Mouse (Mus musculus) stomach, postnatal 0 days (tissue): ENCODE results near the gene Dscam. TPM values are rescaled to one million over a fixed set of nuclear protein-coding genes. Genes with fewer than 3 reads are reported as not detected.

Experiments used
- ATAC-seq: fragments of 200-750 bp; cut with Nextera tagmentation; 2 replicates; pipeline ENCODE4 v1.8.0; 2017; ENCODE audit not compliant: low FRiP score, low TSS enrichment
- DNase-seq: peaks from one replicate; pipeline ENCODE4 v3.0.0-alpha.2; 2016; ENCODE audit warnings: low spot score
- H3K27ac ChIP-seq: fragments of 300-500 bp; sonication (generic); replicated peaks from 2 replicates; pipeline ENCODE4 v1.5.1; 2014; ENCODE audit warnings: mild to moderate bottlenecking, control low read depth
- H3K27me3 ChIP-seq: fragments of 300-500 bp; sonication (generic); 2 replicates; pipeline ENCODE4 v1.6.1; 2014; ENCODE audit warnings: low read length; ENCODE audit not compliant: control insufficient read depth, insufficient read depth
- H3K36me3 ChIP-seq: fragments of 300-500 bp; sonication (generic); 2 replicates; pipeline ENCODE4 v1.6.1; 2014; ENCODE audit warnings: low read length, mixed read lengths; ENCODE audit not compliant: control insufficient read depth, insufficient read depth
- H3K4me1 ChIP-seq: fragments of 300-500 bp; sonication (generic); replicated peaks from 2 replicates; pipeline ENCODE4 v1.6.1; 2014; ENCODE audit warnings: antibody characterized with exemption; ENCODE audit not compliant: control insufficient read depth, insufficient read depth
- H3K4me2 ChIP-seq: fragments of 300-500 bp; sonication (generic); replicated peaks from 2 replicates; pipeline ENCODE4 v1.6.1; 2014; ENCODE audit warnings: low read depth, mild to moderate bottlenecking, control low read depth, moderate library complexity
- H3K4me3 ChIP-seq: fragments of 300-500 bp; sonication (generic); 2 replicates; pipeline ENCODE4 v1.5.1; 2014; ENCODE audit warnings: low read depth, low read length, control low read depth
- H3K9ac ChIP-seq: fragments of 300-500 bp; sonication (generic); 2 replicates; pipeline ENCODE4 v1.6.1; 2014; ENCODE audit warnings: mild to moderate bottlenecking, low read length, control low read depth, mixed read lengths
- H3K9me3 ChIP-seq: fragments of 300-500 bp; sonication (generic); 2 replicates; pipeline ENCODE4 v1.6.1; 2016; ENCODE audit warnings: low read length; ENCODE audit not compliant: control insufficient read depth
- CTCF ChIP-seq: IDR thresholded peaks from 2 replicates; pipeline ENCODE4 v1.5.1; 2016; ENCODE audit warnings: antibody characterized with exemption, low read depth, mild to moderate bottlenecking, moderate library complexity
- EP300 ChIP-seq: optimal IDR thresholded peaks from 2 replicates; pipeline ENCODE3; 2016; ENCODE audit warnings: antibody characterized with exemption
- WGBS: fragments of 180-500 bp; shearing (Covaris S2); extraction: QIAGEN DNeasy Blood & Tissue Kit; methylation state at CpG from one replicate; pipeline ENCODE4 v1.1.7; 2014; 5-methylcytosine and 5-hydroxymethylcytosine counted together
- polyA plus RNA-seq: library from polyadenylated mRNA; unstranded; fragments of >200 nt; fragmentation: Nextera tagmentation; extraction: Ambion mirVana; gene quantifications from 2 replicates; pipeline ENCODE4 v1.2.1, GENCODE M21; 2015

Dscam gene
- polyA plus RNA-seq, 1 experiment from 2014 or later = 0.13 TPM

DNA sequence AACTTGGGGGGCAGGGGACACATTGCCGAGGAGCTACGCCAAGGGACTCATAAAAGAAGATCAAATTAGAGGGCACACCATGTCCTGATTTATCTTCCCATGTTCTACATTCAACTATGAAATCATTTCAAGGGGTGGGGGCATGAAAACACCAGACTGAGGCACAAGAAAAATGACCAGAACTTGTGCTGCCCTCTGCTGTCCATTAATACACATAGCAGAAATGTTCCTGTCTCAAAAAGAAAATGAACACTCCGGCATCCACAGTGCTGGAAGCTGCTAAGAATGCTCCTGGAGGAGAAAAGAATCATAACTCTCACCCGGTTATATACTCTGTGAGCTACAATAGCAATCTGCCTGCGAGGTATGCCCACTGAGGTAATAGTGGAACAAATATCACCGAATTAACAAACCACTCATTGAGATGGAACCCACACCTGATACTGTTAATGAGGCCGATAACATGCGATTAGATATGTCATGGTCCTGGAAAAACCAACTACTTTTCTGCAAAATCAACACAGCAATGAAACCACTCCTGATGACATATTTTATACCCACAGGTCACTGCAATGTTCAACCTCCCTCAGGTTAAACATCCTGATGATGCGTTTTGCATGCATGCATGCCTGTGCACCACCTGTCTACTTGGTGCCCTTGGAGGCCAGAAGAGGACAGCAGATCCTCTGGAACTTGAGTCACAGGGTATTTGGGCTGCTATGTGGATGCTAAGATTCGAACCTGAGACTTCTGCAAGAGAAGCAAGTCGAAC, 498.8 kb downstream of the Dscam start:
- Histone ChIP-seq H3K27ac (no peak overlapping the region), H3K4me3 (no peak overlapping the region), H3K36me3 (no peaks in the 10 kb centered on the region), H3K9ac (no peak overlapping the region), H3K4me1 (no peaks in the 10 kb centered on the region), H3K4me2 (no peak overlapping the region), H3K9me3 (no peaks in the 10 kb centered on the region), H3K27me3 (no peaks in the 10 kb centered on the region)
- peak; percentile 81 for TF ChIP-seq CTCF
- no peak for TF ChIP-seq EP300
- 55% methylated on average over 11 of the region's 11 CpGs for WGBS
- ATAC-seq (no peak), DNase-seq (no peak)

DNA sequence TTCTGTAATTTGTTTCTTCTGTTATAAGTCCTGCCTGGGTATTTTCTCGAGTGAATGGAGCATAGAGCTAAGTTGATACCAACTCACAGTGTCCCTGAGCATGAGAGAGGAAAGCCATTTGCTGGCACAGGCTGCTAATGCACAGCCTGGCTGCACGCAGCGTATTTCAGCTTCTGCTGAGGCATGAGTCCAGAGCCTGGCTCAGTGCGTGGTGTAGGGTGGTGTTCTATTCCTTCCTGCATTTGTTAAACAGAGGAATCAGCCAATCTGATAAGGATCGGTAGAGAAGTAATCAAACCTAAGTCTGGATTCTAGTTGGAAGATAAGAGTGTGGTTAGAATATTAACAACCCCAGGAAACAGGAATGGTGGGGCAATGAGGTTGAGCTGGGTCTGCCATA, 500.8 kb downstream of the Dscam start:
- DNase-seq = no peak
- Histone ChIP-seq H3K9me3 (no peaks in the 10 kb centered on the region), H3K4me3 (no peak overlapping the region), H3K27ac (no peak overlapping the region), H3K36me3 (no peaks in the 10 kb centered on the region), H3K4me1 (no peaks in the 10 kb centered on the region), H3K27me3 (no peaks in the 10 kb centered on the region), H3K4me2 (no peak overlapping the region), H3K9ac (no peak overlapping the region)
- WGBS = 49% methylated on average over 5 of the region's 5 CpGs
- TF ChIP-seq EP300 = no peak
- no peak for TF ChIP-seq CTCF
- ATAC-seq = no peak

- H3K27ac ChIP-seq = no peak overlapping the region
- no peak for TF ChIP-seq CTCF
- no peak for TF ChIP-seq EP300
- H3K36me3 ChIP-seq = no peaks in the 10 kb centered on the region
- no peaks in the 10 kb centered on the region for H3K4me1 ChIP-seq
- no peaks in the 10 kb centered on the region for H3K27me3 ChIP-seq
- no peaks in the 10 kb centered on the region for H3K9me3 ChIP-seq
- DNase-seq = no peak
- WGBS = 85% methylated on average over 1 of the region's 1 CpGs
- no peak overlapping the region for H3K9ac ChIP-seq
- H3K4me2 ChIP-seq = no peak overlapping the region
- ATAC-seq = no peak
- no peak overlapping the region for H3K4me3 ChIP-seq
Measured at GRCm38 (mm10) chr16:96668478-96668877, 502.1 kb downstream of the Dscam start.

- no peak overlapping the region for H3K4me2 ChIP-seq
- no peaks in the 10 kb centered on the region for H3K4me1 ChIP-seq
- TF ChIP-seq EP300 (no peak), CTCF (no peak)
- no peak overlapping the region for H3K4me3 ChIP-seq
- ATAC-seq (no peak), DNase-seq (no peak)
- H3K27ac ChIP-seq = no peak overlapping the region
- H3K36me3 ChIP-seq = no peaks in the 10 kb centered on the region
- 82% methylated on average over 3 of the region's 3 CpGs for WGBS
- no peak overlapping the region for H3K9ac ChIP-seq
- H3K9me3 ChIP-seq = no peaks in the 10 kb centered on the region
- no peaks in the 10 kb centered on the region for H3K27me3 ChIP-seq
Measured at GRCm38 (mm10) chr16:96661073-96661472, 509.5 kb downstream of the Dscam start.

DNA sequence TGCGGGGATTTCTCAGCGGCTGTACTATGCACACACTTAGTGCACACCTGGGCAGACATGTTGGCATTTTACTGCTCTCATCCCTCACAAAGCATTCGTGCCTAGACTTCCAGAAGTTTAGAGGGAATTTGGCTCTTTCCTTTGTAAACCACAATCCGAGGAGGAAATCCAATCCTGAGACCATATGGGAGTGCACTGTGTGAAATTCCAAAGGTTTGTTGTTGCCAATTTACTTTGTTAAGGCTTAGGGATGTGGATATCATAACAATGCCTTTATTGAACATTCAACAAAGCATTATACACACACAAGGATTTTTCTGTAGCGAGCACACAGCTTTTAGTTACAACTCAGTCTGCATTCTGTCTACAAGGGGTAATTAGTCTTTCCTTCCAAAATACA, 511.3 kb downstream of the Dscam start:
- no peak overlapping the region for H3K4me2 ChIP-seq
- no peaks in the 10 kb centered on the region for H3K27me3 ChIP-seq
- no peaks in the 10 kb centered on the region for H3K9me3 ChIP-seq
- H3K9ac ChIP-seq = no peak overlapping the region
- H3K27ac ChIP-seq = no peak overlapping the region
- TF ChIP-seq EP300 (no peak), CTCF (no peak)
- H3K4me1 ChIP-seq = no peaks in the 10 kb centered on the region
- H3K4me3 ChIP-seq = no peak overlapping the region
- ATAC-seq (no peak), DNase-seq (no peak)
- WGBS = 52% methylated on average over 5 of the region's 5 CpGs
- no peaks in the 10 kb centered on the region for H3K36me3 ChIP-seq

GRCm38 (mm10) chr16:96655548-96655947, 515.0 kb downstream of the Dscam start:
- DNase-seq = no peak
- no peaks in the 10 kb centered on the region for H3K36me3 ChIP-seq
- no peak for TF ChIP-seq CTCF
- TF ChIP-seq EP300 = no peak
- 84% methylated on average over 4 of the region's 4 CpGs for WGBS
- no peaks in the 10 kb centered on the region for H3K4me1 ChIP-seq
- H3K9ac ChIP-seq = no peak overlapping the region
- no peak for ATAC-seq
- H3K27ac ChIP-seq = no peak overlapping the region
- H3K4me2 ChIP-seq = no peak overlapping the region
- H3K9me3 ChIP-seq = no peaks in the 10 kb centered on the region
- no peak overlapping the region for H3K4me3 ChIP-seq
- no peaks in the 10 kb centered on the region for H3K27me3 ChIP-seq
